Mouse (Mus musculus) kidney, adult 9 months (tissue): ENCODE measurements around the gene Gm6526.
"Not testable (repeated sequence)": the region's sequence is repeated elsewhere in the genome, so short reads cannot be mapped to it uniquely, and the experiment has no call there.

Source experiments
- DNase-seq: peaks from one replicate; pipeline ENCODE4 v3.0.0; 2022

Gm6526 gene

DNA sequence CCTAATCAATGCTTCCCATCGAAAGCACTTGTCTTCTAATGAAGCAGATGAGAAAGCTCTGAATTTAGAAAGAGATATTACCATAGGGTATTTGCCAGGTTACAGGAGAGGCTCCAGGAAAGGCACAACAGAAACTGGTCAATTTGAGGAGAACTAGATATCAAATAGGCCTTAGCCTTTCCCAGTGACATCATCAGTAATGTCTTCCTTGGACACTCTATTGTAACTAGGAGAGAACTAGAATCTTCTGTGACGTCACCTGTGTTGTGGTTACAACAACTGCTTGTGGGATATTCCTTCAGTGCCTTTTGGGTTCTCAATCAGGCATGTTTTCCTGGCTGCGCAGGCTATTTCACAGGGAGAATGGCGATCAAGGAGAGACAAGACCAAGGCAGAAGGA, at the start of gene Gm6526:
Gene Gm6526 (plus strand): TSS at position 301 of the 400 bp plus-strand sequence.
- not testable (repeated sequence) for DNase-seq

DNA sequence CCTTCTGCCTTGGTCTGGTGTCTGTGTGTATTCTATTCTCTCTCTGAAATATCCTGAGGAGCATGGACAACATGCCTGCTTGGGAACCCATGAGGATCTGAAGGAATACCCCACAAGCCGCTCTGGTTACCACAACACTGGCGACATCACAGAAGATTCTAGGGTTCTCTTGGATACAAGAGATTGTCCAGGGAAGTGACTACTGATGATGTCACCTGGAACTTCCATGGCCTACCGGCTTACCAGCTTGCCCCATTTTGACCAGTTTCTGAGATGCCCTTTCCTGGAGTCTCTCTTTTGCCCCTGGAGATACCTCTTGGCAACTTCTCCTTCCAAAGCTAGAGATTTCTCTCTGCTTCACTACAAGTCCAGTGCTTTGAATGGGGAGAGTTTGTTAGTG, 20.3 kb upstream of the Gm6526 start, which contains the start of gene Gm16506:
Gene Gm16506 (minus strand): TSS at position 101 of the 400 bp plus-strand sequence.
- not testable (repeated sequence) for DNase-seq

DNA sequence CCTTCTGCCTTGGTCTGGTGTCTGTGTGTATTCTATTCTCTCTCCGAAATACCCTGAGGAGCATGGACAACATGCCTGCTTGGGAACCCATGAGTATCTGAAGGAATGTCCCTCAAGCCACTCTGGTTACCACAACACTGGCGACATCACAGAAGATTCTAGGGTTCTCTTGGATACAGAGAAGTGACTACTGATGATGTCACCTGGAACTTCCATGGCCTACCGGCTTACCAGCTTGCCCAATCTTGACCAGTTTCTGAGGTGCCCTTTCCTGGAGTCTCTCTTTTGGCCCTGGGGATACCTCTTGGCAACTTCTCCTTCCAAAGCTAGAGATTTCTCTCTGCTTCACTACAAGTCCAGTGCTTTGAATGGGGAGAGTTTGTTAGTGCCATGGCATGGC, 37.0 kb downstream of the Gm6526 start, which contains the start of gene Gm8180:
Gene Gm8180 (minus strand): TSS at position 101 of the 400 bp plus-strand sequence.
- DNase-seq: not testable (repeated sequence)

GRCm38 (mm10) chr14:43793811-43794210, 46.1 kb downstream of the Gm6526 start:
- not testable (repeated sequence) for DNase-seq

DNA sequence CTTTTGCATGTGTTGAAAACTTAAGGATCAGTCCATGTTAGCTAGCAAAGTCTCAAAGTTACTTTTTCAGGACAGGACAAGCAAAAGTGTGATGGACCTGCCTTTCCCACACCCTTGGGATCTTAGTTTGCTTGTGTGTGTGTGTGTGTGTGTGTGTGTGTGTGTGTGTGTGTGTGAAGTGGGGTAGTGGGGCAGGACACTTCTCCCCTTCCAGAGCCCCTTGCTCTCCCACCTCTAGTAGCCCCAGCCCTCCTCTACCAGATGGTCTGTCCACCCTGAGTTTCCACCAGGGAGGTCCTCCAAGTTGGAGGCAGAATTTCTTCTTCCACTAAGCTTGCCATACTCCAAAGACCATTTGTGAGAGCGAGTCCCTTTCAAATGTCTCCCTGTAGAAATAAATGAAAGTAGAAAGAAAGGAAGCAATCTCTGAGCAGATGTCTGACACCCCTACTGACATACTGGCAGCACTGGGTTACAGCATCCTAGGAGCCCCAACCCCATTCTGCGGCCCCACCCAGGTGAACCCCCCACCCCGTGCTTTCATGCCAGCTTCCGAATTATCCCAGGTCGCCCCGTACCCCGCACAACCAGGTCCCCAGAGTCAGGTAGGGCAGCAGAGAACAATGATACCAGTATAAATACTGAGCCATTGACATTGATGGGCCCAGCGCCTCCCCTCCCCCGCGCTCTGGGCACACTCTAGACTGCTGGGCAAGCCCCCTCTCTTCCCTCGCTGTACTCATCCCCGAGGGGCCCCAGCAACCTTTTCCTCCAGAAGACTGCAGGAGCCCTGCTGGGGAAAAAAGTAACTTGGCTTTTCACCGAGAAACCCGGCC, 48.6 kb downstream of the Gm6526 start:
- no peak for DNase-seq

- DNase-seq: not testable (repeated sequence)
Measured at GRCm38 (mm10) chr14:43796905-43797470, 49.3 kb downstream of the Gm6526 start.

DNA sequence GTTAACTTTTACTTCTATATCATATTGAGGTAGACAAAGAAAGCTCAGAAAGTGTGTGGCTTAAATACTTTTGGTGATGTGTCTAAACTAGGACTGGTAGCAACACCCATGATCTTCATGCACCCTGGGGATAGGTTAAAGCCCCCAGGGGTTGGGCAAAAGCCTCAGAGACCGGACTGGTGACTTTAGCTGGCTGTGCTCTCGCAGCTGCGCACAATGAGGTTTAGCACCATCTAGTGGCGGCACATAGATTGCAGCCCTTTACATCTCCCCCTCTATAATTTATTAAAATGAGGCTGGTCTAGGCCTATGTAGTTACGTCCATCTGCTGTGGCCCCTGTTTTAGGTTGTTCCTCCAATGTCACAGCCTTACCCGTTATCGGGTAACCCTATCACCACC, 56.8 kb downstream of the Gm6526 start:
- DNase-seq: not testable (repeated sequence)
